Mouse (Mus musculus) hindbrain, embryonic 14.5 days (tissue): ENCODE measurements around the gene Acot3. TPM values are rescaled to one million over a fixed set of nuclear protein-coding genes. Genes with fewer than 3 reads are reported as not detected.
"Not testable (repeated sequence)": the region's sequence is repeated elsewhere in the genome, so short reads cannot be mapped to it uniquely, and the experiment has no call there.

Experiments
- ATAC-seq: fragments of 200-750 bp; cut with Nextera tagmentation; 2 replicates; pipeline ENCODE4 v1.8.0; 2017; ENCODE audit warnings: moderate number of reproducible peaks, mild to moderate bottlenecking, moderate TSS enrichment, moderate library complexity; ENCODE audit not compliant: low FRiP score
- DNase-seq: peaks from one replicate; pipeline ENCODE4 v3.0.0-alpha.2; 2015; ENCODE audit warnings: low spot score
- H3K27ac ChIP-seq: fragments of 300-500 bp; sonication (generic); 2 replicates; pipeline ENCODE4 v1.5.1; 2014; ENCODE audit warnings: mild to moderate bottlenecking, moderate library complexity
- H3K27me3 ChIP-seq: fragments of 300-500 bp; sonication (generic); 2 replicates; pipeline ENCODE4 v1.6.1; 2014; ENCODE audit warnings: mild to moderate bottlenecking, low read length, mixed read lengths; ENCODE audit not compliant: control insufficient read depth, insufficient read depth
- H3K36me3 ChIP-seq: fragments of 300-500 bp; sonication (generic); replicated peaks from 2 replicates; pipeline ENCODE4 v1.6.1; 2014; ENCODE audit not compliant: control insufficient read depth, insufficient read depth
- H3K4me1 ChIP-seq: fragments of 300-500 bp; sonication (generic); replicated peaks from 2 replicates; pipeline ENCODE4 v1.6.1; 2014; ENCODE audit warnings: antibody characterized with exemption, low read length, mixed read lengths; ENCODE audit not compliant: control insufficient read depth, insufficient read depth
- H3K4me2 ChIP-seq: fragments of 300-500 bp; sonication (generic); replicated peaks from 2 replicates; pipeline ENCODE4 v1.6.1; 2014; ENCODE audit warnings: mild to moderate bottlenecking, moderate library complexity
- H3K4me3 ChIP-seq: fragments of 300-500 bp; sonication (generic); replicated peaks from 2 replicates; pipeline ENCODE4 v1.5.1; 2014; ENCODE audit warnings: mild to moderate bottlenecking, low read length
- H3K9ac ChIP-seq: fragments of 300-500 bp; sonication (generic); 2 replicates; pipeline ENCODE4 v1.6.1; 2014
- H3K9me3 ChIP-seq: fragments of 300-500 bp; sonication (generic); 2 replicates; pipeline ENCODE4 v1.6.1; 2016; ENCODE audit warnings: low read length; ENCODE audit not compliant: control insufficient read depth
- WGBS: fragments of 180-500 bp; shearing (Covaris S2); extraction: QIAGEN DNeasy Blood & Tissue Kit; methylation state at CpG from one replicate; pipeline ENCODE4 v1.1.7; 2014; 5-methylcytosine and 5-hydroxymethylcytosine counted together
- polyA plus RNA-seq: library from polyadenylated mRNA; unstranded; fragments of >200 nt; fragmentation: Nextera tagmentation; extraction: Ambion mirVana; gene quantifications from 2 replicates; pipeline ENCODE4 v1.2.1, GENCODE M21; 2014

Acot3 gene
- polyA plus RNA-seq, 1 experiment from 2014 or later: 1.9 TPM

DNA sequence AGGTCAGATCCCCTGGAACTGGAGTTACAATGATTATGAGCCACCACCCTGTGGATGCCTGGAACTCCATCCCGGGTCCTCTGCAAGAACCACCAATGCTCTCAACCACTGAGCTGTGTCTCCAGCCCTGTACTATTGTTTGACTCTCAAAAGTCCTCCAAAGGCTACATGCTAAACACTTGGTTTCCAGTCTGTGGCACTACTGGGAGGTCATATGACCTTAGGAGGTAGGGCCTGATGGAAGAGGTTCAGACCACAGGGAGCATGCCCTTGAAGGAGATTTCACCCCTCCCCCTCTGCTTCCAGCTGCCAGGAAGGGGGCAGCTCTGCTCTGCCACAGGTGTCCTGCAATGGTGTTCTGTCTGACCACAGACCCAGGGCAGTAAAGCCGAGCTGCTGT is 18.6 kb upstream of the Acot3 start:
- not testable (repeated sequence) for H3K9me3 ChIP-seq, H3K9ac ChIP-seq, H3K4me2 ChIP-seq, ATAC-seq, DNase-seq, H3K36me3 ChIP-seq, H3K4me1 ChIP-seq, H3K27ac ChIP-seq, H3K27me3 ChIP-seq, H3K4me3 ChIP-seq
- 85% methylated on average over 2 of the region's 2 CpGs for WGBS

DNA sequence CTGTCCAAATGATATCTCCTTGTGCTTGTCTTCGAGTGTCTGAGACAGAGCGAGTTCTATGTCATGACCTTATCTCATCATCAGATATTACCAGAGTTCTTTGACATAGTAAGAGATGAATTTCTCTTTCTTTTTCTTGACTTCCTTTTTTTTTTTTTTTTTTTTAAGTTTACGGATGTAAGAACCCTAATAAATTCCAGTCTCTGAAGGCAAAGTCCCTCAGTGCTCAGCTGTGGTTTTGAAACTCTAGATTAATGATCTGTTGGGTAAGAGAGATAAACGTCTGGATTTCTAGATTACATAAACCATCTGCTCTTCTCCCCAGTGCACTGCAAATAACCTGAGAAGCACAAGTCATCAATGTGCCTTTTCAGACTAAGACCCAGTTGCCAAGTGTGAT is 17.8 kb upstream of the Acot3 start:
- Histone ChIP-seq H3K27me3 (no peaks in the 10 kb centered on the region), H3K4me1 (no peaks in the 10 kb centered on the region), H3K4me2 (no peak overlapping the region), H3K36me3 (no peaks in the 10 kb centered on the region), H3K9ac (no peak overlapping the region), H3K9me3 (0 out of 2 replicates have a peak, but pooled peaks cover 2% of the 10 kb centered on the region), H3K27ac (no peak overlapping the region), H3K4me3 (no peak overlapping the region)
- WGBS: 72% methylated on average over 4 of the region's 4 CpGs
- DNase-seq: no peak
- no peak for ATAC-seq

- H3K9me3 ChIP-seq, DNase-seq, ATAC-seq, H3K36me3 ChIP-seq, H3K27ac ChIP-seq, H3K4me1 ChIP-seq, H3K27me3 ChIP-seq: not testable (repeated sequence)
- 15% methylated on average over 16 of the region's 32 CpGs for WGBS
- Histone ChIP-seq H3K4me2 (peak within 1 kb of the TSS; percentile 59), H3K9ac (peak within 1 kb of the TSS; percentile 50), H3K4me3 (peak within 1 kb of the TSS; percentile 39)
Observed at GRCm38 (mm10) chr12:84038241-84038640, 13.7 kb upstream of the Acot3 start, which contains the start of gene Acot4. Acot4 (plus strand) TSS chr12:84038379.

DNA sequence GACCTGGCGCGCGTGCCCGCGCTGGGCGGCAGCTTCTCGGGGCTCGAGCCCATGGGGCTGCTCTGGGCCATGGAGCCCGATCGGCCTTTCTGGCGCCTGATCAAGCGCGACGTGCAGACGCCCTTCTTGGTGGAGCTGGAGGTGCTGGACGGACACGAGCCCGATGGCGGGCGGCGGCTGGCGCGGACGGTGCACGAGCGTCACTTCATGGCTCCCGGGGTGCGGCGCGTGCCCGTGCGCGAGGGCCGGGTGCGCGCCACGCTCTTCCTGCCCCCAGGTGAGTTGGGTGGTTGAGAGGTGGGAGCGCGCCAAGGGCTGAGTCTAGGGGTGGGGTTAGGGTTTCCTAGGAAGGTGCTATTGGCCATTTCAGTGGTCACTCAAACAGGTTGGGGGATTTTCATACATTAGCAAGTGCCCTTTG is 13.2 kb upstream of the Acot3 start, which contains the start of gene Gm49366:
Gene Gm49366 (plus strand): TSS at position 245 of the 421 bp plus-strand sequence.
- H3K27ac ChIP-seq, H3K27me3 ChIP-seq, ATAC-seq, DNase-seq, H3K36me3 ChIP-seq, H3K4me1 ChIP-seq, H3K9me3 ChIP-seq: not testable (repeated sequence)
- Histone ChIP-seq H3K9ac (peak within 1 kb of the TSS; percentile 50), H3K4me3 (peak within 1 kb of the TSS; percentile 39), H3K4me2 (peak within 1 kb of the TSS; percentile 59)
- 4% methylated on average over 35 of the region's 39 CpGs for WGBS

GRCm38 (mm10) chr12:84042248-84042647 is 9.7 kb upstream of the Acot3 start:
- 89% methylated on average over 5 of the region's 5 CpGs for WGBS
- Histone ChIP-seq H3K9me3 (peaks cover 9% of the 10 kb centered on the region; the same call in 1 of the 2 replicates), H3K4me1 (no peaks in the 10 kb centered on the region), H3K9ac (no peak overlapping the region), H3K4me2 (no peak overlapping the region), H3K27ac (no peak overlapping the region), H3K4me3 (no peak overlapping the region), H3K27me3 (no peaks in the 10 kb centered on the region), H3K36me3 (no peaks in the 10 kb centered on the region)
- ATAC-seq (no peak), DNase-seq (no peak)

DNA sequence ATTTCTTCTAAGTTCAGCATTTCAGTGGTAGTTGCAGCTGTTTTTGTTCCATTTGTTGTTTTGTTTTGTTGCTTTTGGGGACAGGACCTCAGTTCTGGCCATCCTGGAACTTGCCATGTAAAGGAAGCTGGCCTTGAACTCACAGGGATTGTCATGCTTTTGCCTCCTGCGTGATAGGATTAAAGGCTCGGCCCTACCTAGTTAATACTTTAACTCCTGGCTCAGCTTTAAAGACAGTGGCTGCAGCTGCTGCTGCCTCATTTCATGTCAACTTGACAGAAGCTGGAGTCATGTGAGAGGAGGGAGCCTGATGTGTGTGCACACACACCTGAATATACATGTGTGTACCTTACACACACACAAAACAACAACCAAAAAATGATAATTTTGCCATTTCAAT is 7.9 kb upstream of the Acot3 start:
- DNase-seq: no peak

GRCm38 (mm10) chr12:84046906-84047305 is 5.0 kb upstream of the Acot3 start:
- WGBS: 91% methylated on average over 1 of the region's 1 CpGs
- Histone ChIP-seq H3K27ac (no peak overlapping the region), H3K9me3 (peaks cover 16% of the 10 kb centered on the region; the same call in 1 of the 2 replicates), H3K9ac (no peak overlapping the region), H3K4me3 (no peak overlapping the region), H3K4me2 (no peak overlapping the region), H3K27me3 (no peaks in the 10 kb centered on the region), H3K36me3 (no peaks in the 10 kb centered on the region), H3K4me1 (no peaks in the 10 kb centered on the region)
- ATAC-seq (no peak), DNase-seq (no peak)

More for the DNA sequence above, 7.9 kb upstream of the Acot3 start:
- WGBS: 82% methylated on average over 2 of the region's 2 CpGs
- Histone ChIP-seq H3K27me3 (no peaks in the 10 kb centered on the region), H3K36me3 (no peaks in the 10 kb centered on the region), H3K4me1 (no peaks in the 10 kb centered on the region), H3K4me2 (no peak overlapping the region), H3K27ac (no peak overlapping the region), H3K9me3 (peaks cover 24% of the 10 kb centered on the region; the same call in 1 of the 2 replicates), H3K4me3 (no peak overlapping the region), H3K9ac (no peak overlapping the region)
- no peak for ATAC-seq

DNA sequence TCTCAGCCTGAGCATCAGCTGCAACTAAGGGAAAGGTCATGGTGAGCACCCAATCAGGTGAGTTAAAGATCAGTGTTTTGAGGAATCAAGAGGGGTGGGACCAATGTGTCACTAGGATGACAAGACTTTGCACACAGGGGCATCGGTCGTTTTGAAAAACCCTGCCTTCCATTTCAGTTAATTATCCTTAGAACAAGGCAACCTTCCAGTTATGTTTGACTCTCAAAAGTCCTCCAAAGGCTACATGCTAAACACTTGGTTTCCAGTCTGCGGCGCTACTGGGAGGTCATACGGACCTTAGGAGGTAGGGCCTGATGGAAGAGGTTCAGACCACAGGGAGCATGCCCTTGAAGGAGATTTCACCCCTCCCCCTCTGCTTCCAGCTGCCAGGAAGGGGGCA is 1.2 kb upstream of the Acot3 start:
- not testable (repeated sequence) for H3K4me1 ChIP-seq, H3K27ac ChIP-seq, H3K36me3 ChIP-seq, H3K9ac ChIP-seq, DNase-seq, H3K4me3 ChIP-seq, ATAC-seq, H3K4me2 ChIP-seq
- 88% methylated on average over 5 of the region's 5 CpGs for WGBS
- peaks cover 16% of the 10 kb centered on the region; the same call in 1 of the 2 replicates for H3K9me3 ChIP-seq
- peaks cover 13% of the 10 kb centered on the region; the same call in 1 of the 2 replicates for H3K27me3 ChIP-seq

DNA sequence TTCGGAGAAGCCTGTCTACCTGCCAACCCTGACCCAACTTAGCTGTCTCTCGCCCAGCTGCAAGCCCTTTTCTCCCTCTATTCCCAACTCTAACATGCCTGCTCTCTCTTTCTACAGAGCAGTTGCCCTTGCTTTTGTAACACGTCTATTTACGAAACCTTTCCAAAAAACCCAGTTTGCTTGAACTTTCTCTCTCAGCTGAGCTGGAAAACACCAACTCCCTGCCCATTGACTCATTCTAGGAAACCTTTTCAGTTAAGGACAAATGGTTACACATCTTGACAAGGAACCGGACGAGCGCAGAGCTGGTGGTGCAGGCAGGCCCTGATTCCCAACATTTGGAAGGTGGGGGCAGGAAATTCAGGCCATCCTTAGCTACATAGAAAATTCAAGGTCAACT is 665 bp downstream of the Acot3 start:
- 87% methylated on average over 7 of the region's 7 CpGs for WGBS
- H3K27me3 ChIP-seq: peaks cover 13% of the 10 kb centered on the region; the same call in 1 of the 2 replicates
- no peak overlapping the region for H3K27ac ChIP-seq
- H3K9ac ChIP-seq: no peak overlapping the region
- ATAC-seq (no peak), DNase-seq (no peak)
- H3K36me3 ChIP-seq: no peaks in the 10 kb centered on the region
- peak overlapping the region; percentile 80 for H3K4me2 ChIP-seq
- peaks cover 12% of the 10 kb centered on the region; the same call in 1 of the 2 replicates for H3K9me3 ChIP-seq
- H3K4me1 ChIP-seq: no peaks in the 10 kb centered on the region; the same call in 1 of the 2 replicates
- no peak overlapping the region for H3K4me3 ChIP-seq
